Mouse (Mus musculus) embryonic stem cell, embryonic (primary cell): ENCODE measurements around the gene Leo1.
"Not testable (repeated sequence)": the region's sequence is repeated elsewhere in the genome, so short reads cannot be mapped to it uniquely, and the experiment has no call there.

Experiments
- CTCF ChIA-PET, 4 experiments: fragments of 300-600 bp in 2 of 4; fragments of 350-600 bp in 2 of 4; sonication (Branson Sonifier 250); formaldehyde crosslinking; loops; one replicate each; lab custom pipeline; 2022; ENCODE audit warnings: inconsistent platforms in 2 of 4; lab: Charles Lee
- POLR2A ChIA-PET, 4 experiments: fragments of 300-600 bp in 2 of 4; fragments of 350-600 bp in 2 of 4; sonication (Branson Sonifier 250); formaldehyde crosslinking; loops; one replicate each; lab custom pipeline; 2022; ENCODE audit warnings: antibody characterized with exemption in 4 of 4, inconsistent platforms in 1 of 4; lab: Charles Lee

Leo1 gene

DNA sequence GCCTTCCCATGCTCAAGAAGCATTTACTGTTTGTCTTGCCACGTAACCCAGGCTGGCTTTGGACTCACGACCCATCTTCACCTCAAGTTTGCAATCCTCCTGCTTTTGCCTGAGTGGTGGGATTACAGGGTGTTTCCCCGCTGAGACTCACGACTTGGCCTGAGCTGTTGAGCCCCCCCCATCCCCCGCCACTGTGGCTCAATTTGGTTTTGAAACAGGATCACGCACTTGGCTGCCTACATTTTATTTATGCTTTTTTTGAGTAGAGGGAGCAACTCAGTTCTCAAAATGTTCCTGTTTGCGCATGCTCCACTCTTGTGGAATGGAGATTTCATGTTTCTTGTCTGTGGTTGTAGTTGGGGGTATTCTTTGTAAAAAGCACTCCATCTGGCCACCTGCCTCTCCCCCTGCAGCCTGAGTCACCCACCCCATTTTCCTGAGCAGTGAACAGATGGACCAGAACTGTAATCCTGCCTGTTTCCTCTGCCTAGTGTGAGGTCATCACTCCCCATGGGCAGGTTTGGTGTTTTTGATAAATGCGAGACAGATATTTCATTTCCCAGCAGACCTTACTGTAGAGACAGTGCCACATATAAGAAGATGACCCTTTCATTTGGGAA is 37.9 kb downstream of the Leo1 start:
- POLR2A ChIA-PET, result interaction anchor here in 3 of 4 experiments (0.8 to 2.1 kb wide), 6 partner anchors 11 to 17 kb away, joined by 3 to 9 read pairs (median 4); no protein-coding TSS in a partner anchor
- CTCF ChIA-PET, result interaction anchor here in 3 of 4 experiments (0.7 to 3.1 kb wide), 4 partner anchors 11 to 117 kb away, joined by 3 to 14 read pairs (median 6); no protein-coding TSS in a partner anchor

- ChIA-PET POLR2A (interaction anchor here in 3 of 4 experiments (0.6 to 2.2 kb wide), 8 partner anchors 10 to 528 kb away, joined by 3 to 7 read pairs (median 4); no protein-coding TSS in a partner anchor), CTCF (interaction anchor here in 2 of 4 experiments (0.7 to 2.1 kb wide), 3 partner anchors 12 to 458 kb away, joined by 3 to 4 read pairs (median 4); no protein-coding TSS in a partner anchor)
These were observed 39.3 kb downstream of the Leo1 start for GRCm38 (mm10) chr9:75480536-75481075.

DNA sequence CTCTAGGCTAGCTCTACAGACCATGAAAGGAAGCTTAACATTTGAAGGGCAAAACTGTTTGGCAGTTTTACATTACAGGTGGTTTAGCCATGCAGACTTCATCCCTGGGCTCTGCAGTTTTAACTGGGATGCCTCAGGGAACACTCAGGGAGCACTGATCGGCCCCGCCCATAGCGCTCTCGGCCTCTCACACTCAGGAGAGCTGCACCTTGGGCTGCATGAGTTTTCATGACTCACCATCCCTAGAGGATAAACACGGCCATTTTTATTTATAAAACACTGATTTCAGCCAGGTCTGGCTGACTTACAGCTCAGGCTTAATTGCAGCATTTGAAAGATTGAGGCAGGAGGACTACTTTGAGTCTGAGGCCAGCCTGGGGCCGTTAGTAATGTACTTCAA is 43.9 kb downstream of the Leo1 start:
- POLR2A ChIA-PET, result interaction anchor here in 2 of 4 experiments (0.7 to 2.2 kb wide), 6 partner anchors 9 to 106 kb away, joined by 3 to 8 read pairs (median 4); partner anchors contain the start of gene Mapk6 (in 1 of the 2)
- CTCF ChIA-PET, result interaction anchor here in 2 of 4 experiments (1.2 to 1.6 kb wide), 2 partner anchors 10 to 17 kb away, joined by 3 to 7 read pairs; no protein-coding TSS in a partner anchor

DNA sequence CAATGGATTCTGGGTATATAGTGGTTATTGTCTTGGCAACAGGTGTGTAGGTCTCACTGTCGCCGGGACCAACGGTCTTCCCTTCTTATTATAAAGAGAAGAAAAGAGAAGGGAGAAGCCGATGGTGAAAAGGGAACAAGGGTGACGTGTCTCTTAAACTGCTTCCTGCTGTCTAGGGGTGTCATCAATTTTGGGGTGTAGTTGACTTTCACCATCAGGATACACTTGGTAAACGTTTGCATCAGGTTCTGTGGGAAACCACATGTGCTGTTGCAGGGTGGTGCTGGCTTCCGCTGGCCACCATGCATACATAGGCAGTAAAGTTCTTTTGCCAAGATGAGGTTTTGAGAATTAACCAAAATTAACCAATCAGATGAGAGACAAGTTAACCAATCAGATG is 46.9 kb downstream of the Leo1 start:
- POLR2A ChIA-PET, result interaction anchor here in 1 of 4 experiments (0.6 kb wide), 1 partner anchor 8 kb away, joined by 4 read pairs; no protein-coding TSS in a partner anchor
- CTCF ChIA-PET, result not testable (repeated sequence)

DNA sequence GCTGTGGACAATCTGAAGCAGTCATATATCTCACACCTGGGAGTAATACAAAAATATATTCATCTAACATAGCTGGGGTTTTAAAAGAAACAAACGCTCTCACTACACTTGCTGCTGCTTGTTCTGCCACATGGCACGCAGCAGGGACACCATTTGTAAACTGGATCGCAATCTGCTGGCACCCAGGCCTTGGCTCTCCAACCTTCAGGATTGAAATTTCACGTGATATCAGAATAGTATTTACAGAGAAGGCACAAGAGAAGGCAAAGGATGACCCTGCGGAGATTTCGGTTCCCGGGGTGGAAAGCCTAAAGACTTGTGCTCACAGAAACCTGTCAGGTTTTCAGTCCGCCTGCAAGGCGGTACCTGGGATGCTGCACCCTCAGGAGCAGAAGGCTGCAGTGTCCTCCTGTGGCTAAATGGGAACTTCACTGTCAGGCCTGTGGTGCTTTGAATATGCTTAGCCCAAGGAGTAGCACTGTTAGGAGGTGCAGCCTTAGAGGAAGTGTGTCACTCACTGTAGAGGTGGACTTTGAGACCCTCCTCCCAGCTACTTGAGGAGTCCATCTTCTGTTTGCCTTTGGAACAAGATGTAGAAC is 53.2 kb downstream of the Leo1 start:
- POLR2A ChIA-PET, result interaction anchor here in 2 of 4 experiments (0.9 to 2.3 kb wide), 7 partner anchors 9 to 70 kb away, joined by 3 to 7 read pairs (median 4); no protein-coding TSS in a partner anchor
- CTCF ChIA-PET, result interaction anchor here in 3 of 4 experiments (0.5 to 1.1 kb wide), 3 partner anchors 10 to 48 kb away, joined by 3 to 4 read pairs (median 3); no protein-coding TSS in a partner anchor

GRCm38 (mm10) chr9:75495945-75496344 is 54.6 kb downstream of the Leo1 start:
- POLR2A ChIA-PET, result interaction anchor here in 2 of 4 experiments (0.8 to 2.3 kb wide), 13 partner anchors 8 to 130 kb away, joined by 3 to 7 read pairs (median 3); partner anchors contain the start of gene Lysmd2 (in 1 of the 2)
- CTCF ChIA-PET, result interaction anchor here in 3 of 4 experiments (0.8 to 1.4 kb wide), 5 partner anchors 11 to 213 kb away, joined by 3 read pairs; no protein-coding TSS in a partner anchor

DNA sequence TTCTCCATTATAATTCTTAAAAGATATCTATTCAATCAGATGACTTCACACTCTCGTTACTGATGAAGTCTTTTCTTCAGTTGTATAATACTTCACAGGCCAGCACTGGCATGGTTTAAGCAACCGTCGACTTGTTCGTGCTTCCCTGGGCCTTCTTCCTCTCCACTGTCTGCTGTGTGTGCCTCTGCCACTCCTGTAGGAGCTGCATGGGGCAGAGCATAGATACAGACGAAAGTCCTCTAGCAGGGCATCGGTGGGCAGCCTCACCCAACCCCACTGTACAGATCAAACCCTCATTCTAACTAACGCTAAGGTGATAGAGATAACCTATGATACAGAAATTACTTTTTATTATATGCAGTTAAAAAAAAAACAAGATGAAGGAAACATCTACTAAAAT is 57.2 kb downstream of the Leo1 start:
- POLR2A ChIA-PET, result no interaction called here
- CTCF ChIA-PET, result interaction anchor here in 1 of 4 experiments (1.0 kb wide), 1 partner anchor 17 kb away, joined by 3 read pairs; no protein-coding TSS in a partner anchor

GRCm38 (mm10) chr9:75504311-75504710 is 63.0 kb downstream of the Leo1 start:
- CTCF ChIA-PET, result interaction anchor here in 1 of 4 experiments (0.6 kb wide), 1 partner anchor 201 kb away, joined by 3 read pairs; no protein-coding TSS in a partner anchor
- POLR2A ChIA-PET, result interaction anchor here in 1 of 4 experiments (1.2 kb wide), 1 partner anchor 33 kb away, joined by 3 read pairs; no protein-coding TSS in a partner anchor

GRCm38 (mm10) chr9:75511236-75511939 is 70.1 kb downstream of the Leo1 start:
- ChIA-PET CTCF (no interaction called here), POLR2A (no interaction called here)

DNA sequence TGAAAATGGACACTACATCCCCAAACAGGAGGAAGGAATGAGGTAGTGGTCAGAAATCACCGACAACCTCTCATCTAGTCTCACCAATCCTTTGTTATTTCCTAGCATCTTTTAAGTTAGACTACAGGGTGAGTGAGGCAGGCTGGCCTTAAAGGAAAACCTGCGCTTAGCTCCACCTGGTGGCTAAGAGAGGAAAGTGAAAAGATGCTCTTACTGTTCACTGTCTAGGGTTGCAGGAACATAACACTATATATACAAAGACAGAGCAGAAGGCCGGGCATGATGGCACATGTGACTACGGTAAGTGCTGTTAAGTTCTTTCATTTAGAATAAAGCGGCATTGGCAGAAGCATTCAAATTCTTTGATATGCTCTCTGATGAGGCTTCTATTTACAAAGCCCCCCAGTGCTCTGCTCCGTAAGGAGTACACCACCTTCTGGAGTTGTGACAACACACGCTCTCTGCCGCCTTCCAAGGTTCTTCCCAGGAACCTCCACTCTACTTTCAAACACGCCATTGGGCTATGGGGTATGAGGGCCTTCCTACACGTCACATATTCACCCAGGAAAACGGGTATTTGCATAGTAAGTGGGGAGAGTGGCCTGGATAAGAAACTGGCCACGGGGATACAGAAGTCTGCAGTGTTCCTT is 74.3 kb downstream of the Leo1 start:
- CTCF ChIA-PET, result interaction anchor here (0.6 to 2.0 kb wide), 13 partner anchors 10 to 212 kb away, joined by 3 to 6 read pairs (median 3); partner anchors contain the start of gene Lysmd2 (in 1 of the 4)
- POLR2A ChIA-PET, result interaction anchor here in 2 of 4 experiments (0.6 kb wide), 2 partner anchors 14 to 323 kb away, joined by 3 read pairs; no protein-coding TSS in a partner anchor
